Mouse (Mus musculus): ENCODE data around the gene C2.

- TF ChIP-seq CTCF (IDR thresholded peaks at IDR 0.05; ENCODE audit: low read depth, low read length): no peak
- TF ChIP-seq POLR2A (IDR thresholded peaks at IDR 0.05; ENCODE audit: extremely low read depth, insufficient read depth, low read length): no peak
Measured at GRCm38 (mm10) chr17:34838785-34839184, 59.3 kb downstream of the C2 start.

Measured in liver, adult 2 months (tissue).